Mouse (Mus musculus): ENCODE data around the gene Tnfrsf21. TPM values are rescaled to one million over a fixed set of nuclear protein-coding genes. Genes with fewer than 3 reads are reported as not detected.

Gene Tnfrsf21
- polyA plus RNA-seq, 1 experiment from 2014 or later: 51.9 TPM

DNA sequence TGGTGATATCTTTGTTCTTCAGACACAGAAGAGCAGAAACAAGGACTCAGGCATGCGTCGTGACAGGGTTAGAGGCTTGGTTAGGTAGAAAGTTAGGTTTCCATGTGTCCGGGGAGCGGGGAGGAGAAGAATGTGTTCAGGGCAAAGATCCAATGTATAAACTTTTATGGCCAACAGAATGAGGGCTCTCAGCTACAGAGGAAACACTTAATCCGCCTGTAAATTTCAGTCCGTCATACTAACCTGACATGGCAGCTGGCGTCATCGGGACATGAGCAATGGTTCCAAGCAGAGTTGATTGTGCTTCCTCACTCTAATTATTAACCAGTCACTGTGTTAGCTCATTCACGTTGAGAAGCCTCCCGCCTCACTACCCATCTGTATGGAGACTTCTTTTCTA, 100.4 kb downstream of the Tnfrsf21 start:
- Histone ChIP-seq H3K27me3 (no peaks in the 10 kb centered on the region), H3K4me3 (replicated peaks) (no peak overlapping the region), H3K4me1 (peaks cover 25% of the 10 kb centered on the region), H3K9ac (no peak overlapping the region), H3K4me2 (no peak overlapping the region), H3K27ac (0 out of 2 replicates have a peak overlapping the region, but pooled peaks have one; percentile 27), H3K36me3 (no peaks in the 10 kb centered on the region), H3K9me3 (replicated peaks) (no peaks in the 10 kb centered on the region)
- WGBS: 48% methylated on average over 10 of the region's 10 CpGs
- peak; percentile 55 for ATAC-seq (replicated peaks; ENCODE audit: low FRiP score)

DNA sequence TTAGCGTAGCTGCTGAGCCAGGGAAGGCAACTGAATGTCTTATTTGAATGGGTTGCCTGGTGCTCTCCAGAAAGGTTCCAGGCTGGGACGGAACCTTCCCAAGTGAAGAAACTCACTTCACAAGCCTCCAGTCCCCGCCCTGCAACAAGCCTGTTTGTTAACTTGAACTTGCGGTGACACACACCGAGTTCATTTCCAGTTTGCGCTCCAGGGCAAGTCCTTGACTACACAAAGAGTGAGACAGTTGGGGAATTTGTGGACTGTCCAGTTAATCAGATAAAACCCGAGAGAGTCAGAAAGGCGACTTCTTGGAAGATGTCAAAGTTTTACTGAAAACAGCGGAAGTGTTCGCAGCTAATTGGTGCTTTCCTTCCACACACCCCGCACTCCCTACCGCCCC, 103.1 kb downstream of the Tnfrsf21 start:
- H3K27me3 ChIP-seq: no peaks in the 10 kb centered on the region
- no peak overlapping the region for H3K4me2 ChIP-seq
- no peak overlapping the region for H3K4me3 ChIP-seq (replicated peaks)
- no peaks in the 10 kb centered on the region for H3K9me3 ChIP-seq (replicated peaks)
- no peak overlapping the region for H3K9ac ChIP-seq
- no peak for ATAC-seq (replicated peaks; ENCODE audit: low FRiP score)
- H3K36me3 ChIP-seq: no peaks in the 10 kb centered on the region
- H3K4me1 ChIP-seq: peaks cover 19% of the 10 kb centered on the region
- 79% methylated on average over 12 of the region's 12 CpGs for WGBS
- H3K27ac ChIP-seq: no peak overlapping the region

DNA sequence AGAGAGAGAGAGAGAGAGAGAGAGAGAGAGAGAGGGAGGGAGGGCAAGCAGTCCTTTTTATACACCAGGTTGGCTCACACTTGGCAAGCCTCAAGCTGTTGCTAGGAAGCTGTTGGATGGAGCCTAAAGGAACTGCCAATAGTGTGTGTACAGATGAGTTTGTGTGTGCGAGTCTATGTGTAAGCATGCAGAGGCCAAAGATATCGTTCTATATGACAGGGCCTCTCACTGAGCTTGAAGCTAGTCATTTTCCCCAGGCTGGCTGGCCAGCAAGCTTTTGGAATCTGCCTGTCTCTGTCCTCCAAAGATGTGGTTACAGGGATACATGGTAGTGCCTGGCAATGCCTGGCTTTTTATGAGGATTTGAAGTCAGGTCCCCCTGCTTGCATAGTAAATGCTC, 104.7 kb downstream of the Tnfrsf21 start:
- H3K9ac ChIP-seq: no peak overlapping the region
- WGBS: 90% methylated on average over 2 of the region's 2 CpGs
- H3K4me1 ChIP-seq: peaks cover 14% of the 10 kb centered on the region
- no peaks in the 10 kb centered on the region for H3K27me3 ChIP-seq
- H3K4me2 ChIP-seq: no peak overlapping the region
- H3K27ac ChIP-seq: no peak overlapping the region
- H3K9me3 ChIP-seq (replicated peaks): no peaks in the 10 kb centered on the region
- no peak for ATAC-seq (replicated peaks; ENCODE audit: low FRiP score)
- no peaks in the 10 kb centered on the region for H3K36me3 ChIP-seq
- H3K4me3 ChIP-seq (replicated peaks): no peak overlapping the region

DNA sequence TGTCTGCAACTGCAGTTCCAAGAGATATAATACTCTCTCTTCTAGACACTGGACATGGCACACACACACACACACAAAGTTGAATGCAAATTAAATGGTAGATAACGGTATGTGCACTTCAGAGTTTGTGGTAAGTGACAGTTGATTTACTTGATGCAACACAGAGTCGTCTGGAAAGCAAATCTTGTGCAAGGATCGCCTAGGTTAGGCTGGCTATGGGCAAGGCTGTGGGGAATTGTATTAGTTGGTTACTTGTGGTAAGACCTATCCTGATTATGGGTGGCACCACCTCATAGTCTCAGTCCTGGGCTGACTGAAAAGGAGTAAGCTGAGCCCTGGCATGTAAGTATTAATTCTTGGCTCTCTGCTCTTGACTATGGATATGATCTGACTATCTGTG, 112.0 kb downstream of the Tnfrsf21 start:
- no peaks in the 10 kb centered on the region for H3K27me3 ChIP-seq
- H3K9me3 ChIP-seq (replicated peaks): no peaks in the 10 kb centered on the region
- WGBS: 71% methylated on average over 3 of the region's 3 CpGs
- no peak overlapping the region for H3K4me2 ChIP-seq
- H3K9ac ChIP-seq: no peak overlapping the region
- no peak for ATAC-seq (replicated peaks; ENCODE audit: low FRiP score)
- no peaks in the 10 kb centered on the region for H3K4me1 ChIP-seq
- H3K27ac ChIP-seq: no peak overlapping the region
- no peak overlapping the region for H3K4me3 ChIP-seq (replicated peaks)
- H3K36me3 ChIP-seq: no peaks in the 10 kb centered on the region

DNA sequence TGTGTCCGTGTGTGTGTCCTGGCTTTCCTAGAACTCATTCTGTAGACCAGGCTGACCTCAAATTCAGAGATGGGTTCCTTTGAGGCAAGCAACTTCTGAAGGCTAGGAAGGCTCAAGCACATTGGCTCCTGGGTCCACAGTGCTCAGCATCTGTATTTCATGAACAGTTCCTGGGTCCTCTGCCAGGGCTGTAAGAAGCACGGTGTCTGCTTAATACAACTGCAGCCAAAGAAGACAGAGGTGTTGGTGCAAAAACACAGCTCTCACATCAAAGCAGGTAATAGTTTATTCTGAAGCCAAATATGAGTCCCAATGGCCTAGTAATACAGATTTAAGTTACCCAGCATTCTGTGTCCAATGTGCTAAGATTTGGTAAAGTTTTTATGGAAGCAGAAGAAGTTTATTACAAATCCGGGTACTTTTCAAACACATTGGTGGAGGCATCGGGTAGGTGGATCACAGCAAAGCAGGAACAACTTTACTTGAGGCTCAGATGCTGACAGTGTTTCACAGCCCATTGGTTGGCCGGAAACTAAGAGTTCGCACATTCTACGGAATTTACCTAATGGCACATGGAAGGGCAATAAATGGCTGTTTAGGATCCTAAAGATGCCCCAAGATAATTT, 112.7 kb downstream of the Tnfrsf21 start:
- WGBS: 77% methylated on average over 7 of the region's 7 CpGs
- no peaks in the 10 kb centered on the region for H3K27me3 ChIP-seq
- no peak for ATAC-seq (replicated peaks; ENCODE audit: low FRiP score)
- no peak overlapping the region for H3K4me2 ChIP-seq
- H3K4me1 ChIP-seq: no peaks in the 10 kb centered on the region
- H3K9me3 ChIP-seq (replicated peaks): no peaks in the 10 kb centered on the region
- no peak overlapping the region for H3K4me3 ChIP-seq (replicated peaks)
- H3K36me3 ChIP-seq: no peaks in the 10 kb centered on the region
- no peak overlapping the region for H3K27ac ChIP-seq
- H3K9ac ChIP-seq: no peak overlapping the region

DNA sequence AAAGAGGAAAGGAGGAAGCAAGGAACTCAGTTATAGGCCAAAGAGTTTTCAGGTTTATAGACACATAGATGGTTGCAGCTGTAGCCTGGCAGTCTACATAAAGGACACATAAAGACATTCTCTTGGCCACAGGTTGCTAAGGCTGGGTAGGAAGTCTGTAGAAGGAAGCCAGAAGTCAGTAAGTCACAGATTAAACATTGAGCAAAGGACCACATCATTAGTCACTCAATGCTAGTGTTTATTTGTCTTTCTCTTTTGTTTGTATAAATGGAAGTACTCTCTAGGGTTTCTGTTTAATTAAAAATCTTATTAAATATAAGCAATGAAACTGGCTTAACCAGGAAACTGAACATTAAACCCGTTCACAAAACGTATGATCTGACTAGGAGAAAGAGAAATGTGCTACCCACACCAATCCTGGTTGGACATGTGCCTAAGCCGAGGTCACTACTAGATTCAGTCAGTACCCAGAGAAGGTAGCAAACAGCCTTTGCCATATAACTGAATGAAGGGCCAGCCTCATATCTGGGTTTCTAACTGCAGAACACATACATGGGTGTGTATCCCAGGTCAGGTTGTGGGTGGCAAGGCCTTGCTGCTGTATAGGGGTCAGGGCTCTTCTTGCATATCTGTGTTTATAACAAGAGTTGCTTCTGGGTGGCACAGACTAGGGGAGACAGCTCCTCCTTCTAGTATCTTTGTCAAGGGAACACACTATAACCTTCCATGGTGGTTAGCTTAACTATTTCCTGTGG, 113.9 kb downstream of the Tnfrsf21 start:
- ATAC-seq (replicated peaks; ENCODE audit: low FRiP score): no peak
- Histone ChIP-seq H3K9ac (no peak overlapping the region), H3K4me2 (no peak overlapping the region), H3K4me1 (peaks cover under 1% of the 10 kb centered on the region; the same call in 1 of the 2 replicates), H3K9me3 (replicated peaks) (no peaks in the 10 kb centered on the region), H3K36me3 (no peaks in the 10 kb centered on the region), H3K4me3 (replicated peaks) (no peak overlapping the region), H3K27ac (no peak overlapping the region), H3K27me3 (no peaks in the 10 kb centered on the region)
- 73% methylated on average over 3 of the region's 3 CpGs for WGBS

DNA sequence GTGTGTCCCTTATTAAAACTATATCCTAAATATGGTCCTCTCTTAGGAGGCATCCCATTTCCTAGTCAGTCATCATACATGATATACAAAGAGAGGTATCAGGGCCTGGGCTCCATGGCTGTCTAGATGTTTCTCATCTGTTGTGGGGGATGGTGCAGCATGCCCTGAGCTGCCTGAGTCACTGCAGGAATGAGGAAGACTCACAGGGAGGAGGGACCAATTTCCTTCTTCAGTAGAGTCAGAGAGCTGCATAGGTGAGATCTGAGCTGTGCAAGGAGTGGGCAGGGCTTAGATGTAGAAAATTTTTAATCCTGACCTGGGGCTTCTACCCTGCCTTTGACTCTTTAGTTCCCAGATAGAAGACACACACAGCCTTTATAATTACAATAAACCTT, 114.5 kb downstream of the Tnfrsf21 start:
- H3K36me3 ChIP-seq: no peaks in the 10 kb centered on the region
- H3K27ac ChIP-seq: no peak overlapping the region
- H3K4me2 ChIP-seq: no peak overlapping the region
- H3K4me1 ChIP-seq: peaks cover 6% of the 10 kb centered on the region; the same call in 1 of the 2 replicates
- H3K9ac ChIP-seq: no peak overlapping the region
- ATAC-seq (replicated peaks; ENCODE audit: low FRiP score): 0 out of 2 replicates have a peak, but pooled peaks have one; percentile 29
- H3K9me3 ChIP-seq (replicated peaks): no peaks in the 10 kb centered on the region
- no peaks in the 10 kb centered on the region for H3K27me3 ChIP-seq
- no peak overlapping the region for H3K4me3 ChIP-seq (replicated peaks)

DNA sequence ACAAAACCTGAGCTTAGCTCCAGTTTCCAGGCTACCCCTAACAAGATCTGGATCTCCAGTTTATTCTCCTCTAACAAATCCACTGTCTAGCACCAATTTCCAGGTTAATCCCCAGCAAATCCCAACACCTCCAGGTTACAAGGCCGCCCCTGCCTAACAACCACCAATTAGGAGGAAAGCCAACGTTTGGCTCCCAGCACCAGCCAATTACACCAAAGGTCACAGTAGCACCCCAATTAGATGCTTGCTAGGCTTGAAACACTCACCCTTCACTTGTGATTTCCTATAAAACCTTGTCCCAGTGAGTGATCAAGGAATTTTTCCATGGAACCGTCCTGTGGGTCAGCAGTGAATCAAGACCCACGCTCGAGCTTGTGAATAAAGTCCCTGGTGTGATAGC, 116.1 kb downstream of the Tnfrsf21 start:
- WGBS: 78% methylated on average over 5 of the region's 5 CpGs
- H3K27ac ChIP-seq: no peak overlapping the region
- peaks cover 7% of the 10 kb centered on the region; the same call in 1 of the 2 replicates for H3K4me1 ChIP-seq
- H3K9me3 ChIP-seq (replicated peaks): no peaks in the 10 kb centered on the region
- H3K27me3 ChIP-seq: no peaks in the 10 kb centered on the region
- H3K4me2 ChIP-seq: no peak overlapping the region
- no peak overlapping the region for H3K4me3 ChIP-seq (replicated peaks)
- no peak overlapping the region for H3K9ac ChIP-seq
- H3K36me3 ChIP-seq: no peaks in the 10 kb centered on the region
- ATAC-seq (replicated peaks; ENCODE audit: low FRiP score): no peak

DNA sequence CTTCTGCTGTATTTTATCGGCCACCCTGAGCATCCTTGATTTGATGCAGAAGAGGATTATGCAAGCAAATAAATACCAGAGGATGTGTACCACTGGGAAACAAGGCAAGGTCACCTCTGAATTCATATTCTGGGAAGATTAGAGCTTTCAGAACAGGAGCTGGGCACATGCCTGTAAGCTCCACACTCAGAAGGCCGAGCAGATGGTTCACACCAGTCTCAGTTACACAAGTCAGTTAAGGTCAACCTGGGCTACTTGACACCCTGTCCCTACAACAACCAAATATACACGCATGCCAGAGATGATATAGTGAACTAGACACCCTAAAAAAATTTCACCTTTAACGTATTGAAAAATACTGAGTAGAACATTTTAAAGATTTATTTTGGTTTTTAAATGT, 116.8 kb downstream of the Tnfrsf21 start:
- no peaks in the 10 kb centered on the region for H3K36me3 ChIP-seq
- H3K4me2 ChIP-seq: no peak overlapping the region
- no peak overlapping the region for H3K27ac ChIP-seq
- no peak overlapping the region for H3K9ac ChIP-seq
- no peak for ATAC-seq (replicated peaks; ENCODE audit: low FRiP score)
- WGBS: 64% methylated on average over 4 of the region's 4 CpGs
- no peaks in the 10 kb centered on the region for H3K9me3 ChIP-seq (replicated peaks)
- H3K4me1 ChIP-seq: peaks cover 7% of the 10 kb centered on the region; the same call in 1 of the 2 replicates
- H3K27me3 ChIP-seq: no peaks in the 10 kb centered on the region
- H3K4me3 ChIP-seq (replicated peaks): no peak overlapping the region

DNA sequence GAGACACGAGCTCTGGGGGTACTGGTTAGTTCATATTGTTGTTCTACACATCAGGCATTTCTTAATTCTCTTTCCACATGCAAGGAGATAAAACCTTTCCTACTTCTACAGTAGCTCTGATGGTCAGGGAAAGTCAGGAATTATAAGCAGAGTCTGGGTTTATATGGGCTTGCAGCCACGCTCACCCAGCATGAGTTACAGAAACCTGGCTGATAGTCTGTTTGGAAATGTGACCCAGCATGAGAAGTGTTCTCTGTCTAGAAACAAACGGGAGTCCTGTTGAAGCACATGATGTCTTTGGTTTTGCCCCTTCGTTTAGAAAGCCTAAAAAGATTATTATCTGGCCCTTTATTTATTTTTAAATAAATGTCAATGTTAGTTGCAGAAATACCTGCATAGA, 118.6 kb downstream of the Tnfrsf21 start:
- no peak overlapping the region for H3K9ac ChIP-seq
- no peaks in the 10 kb centered on the region for H3K9me3 ChIP-seq (replicated peaks)
- ATAC-seq (replicated peaks; ENCODE audit: low FRiP score): no peak
- peaks cover 7% of the 10 kb centered on the region; the same call in 1 of the 2 replicates for H3K4me1 ChIP-seq
- H3K4me3 ChIP-seq (replicated peaks): no peak overlapping the region
- 64% methylated on average over 4 of the region's 4 CpGs for WGBS
- no peak overlapping the region for H3K4me2 ChIP-seq
- no peak overlapping the region for H3K27ac ChIP-seq
- no peaks in the 10 kb centered on the region for H3K27me3 ChIP-seq
- no peaks in the 10 kb centered on the region for H3K36me3 ChIP-seq

DNA sequence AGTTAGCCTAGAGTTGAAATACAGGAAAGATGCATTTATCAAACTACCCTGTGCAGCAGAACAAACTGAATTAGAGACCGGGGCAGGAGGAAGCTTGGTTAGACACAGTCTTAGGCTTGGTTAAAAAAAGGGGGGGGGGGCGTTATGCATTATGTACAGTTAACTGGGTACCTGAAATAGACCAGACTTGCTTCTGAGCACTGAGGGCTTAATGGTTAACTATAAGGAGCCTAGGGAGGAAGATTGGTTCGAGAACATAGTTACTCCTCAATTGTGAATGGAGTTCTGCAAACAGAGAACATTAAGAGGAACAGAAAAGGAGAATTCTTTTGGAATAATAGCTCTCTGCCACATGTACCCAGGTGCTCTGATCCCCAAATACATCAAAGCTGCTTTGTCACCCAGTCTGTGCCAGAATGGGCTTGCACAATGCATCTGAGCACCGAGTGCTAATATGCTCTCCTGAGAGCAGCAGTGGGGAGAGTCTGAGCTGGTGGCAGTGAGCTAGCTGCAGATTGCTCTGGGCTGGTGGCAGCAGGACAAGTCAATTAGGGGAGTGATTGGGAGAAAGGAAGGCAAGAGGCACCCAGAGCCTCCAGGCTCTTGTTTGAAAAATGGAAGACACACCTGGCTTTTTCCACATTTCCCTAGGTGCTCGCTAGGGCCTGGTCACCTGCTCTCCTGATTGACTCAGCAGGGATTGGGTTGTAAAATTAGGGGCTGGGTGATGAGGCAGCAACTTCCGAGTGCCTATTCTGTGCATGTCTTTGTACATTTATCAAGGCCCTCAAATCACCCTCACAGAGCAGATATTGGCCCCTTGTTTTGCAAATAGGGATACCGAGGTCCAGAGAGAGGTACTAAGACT, 119.3 kb downstream of the Tnfrsf21 start:
- ATAC-seq (replicated peaks; ENCODE audit: low FRiP score): no peak
- Histone ChIP-seq H3K4me3 (replicated peaks) (no peak overlapping the region), H3K9ac (no peak overlapping the region), H3K4me1 (peaks cover 7% of the 10 kb centered on the region; the same call in 1 of the 2 replicates), H3K36me3 (no peaks in the 10 kb centered on the region), H3K9me3 (replicated peaks) (no peaks in the 10 kb centered on the region), H3K27ac (0 out of 2 replicates have a peak overlapping the region, but pooled peaks have one; percentile 14), H3K27me3 (no peaks in the 10 kb centered on the region), H3K4me2 (no peak overlapping the region)
- 50% methylated on average over 7 of the region's 7 CpGs for WGBS

DNA sequence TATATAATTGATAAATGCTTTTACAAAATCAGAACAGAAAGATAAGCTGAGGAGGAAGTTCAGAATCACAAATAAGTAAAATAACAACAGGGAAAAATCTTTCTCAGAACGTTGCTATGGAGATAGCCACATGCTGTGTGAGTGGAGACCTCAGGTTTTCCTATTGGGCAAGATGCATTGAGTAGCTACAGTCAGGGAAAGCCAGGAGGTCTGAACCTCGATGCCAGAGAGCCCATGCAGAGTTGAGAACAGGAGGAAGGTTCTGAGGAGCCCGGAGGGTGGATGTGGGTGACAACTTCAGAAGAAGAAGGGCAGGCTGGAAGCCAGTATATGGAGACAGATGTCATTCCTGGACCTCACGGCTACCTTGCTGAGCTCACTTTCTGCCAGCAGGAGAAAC, 120.4 kb downstream of the Tnfrsf21 start:
- Histone ChIP-seq H3K27me3 (no peaks in the 10 kb centered on the region), H3K4me1 (peaks cover 7% of the 10 kb centered on the region; the same call in 1 of the 2 replicates), H3K27ac (no peak overlapping the region), H3K9ac (no peak overlapping the region), H3K4me2 (no peak overlapping the region), H3K9me3 (replicated peaks) (no peaks in the 10 kb centered on the region), H3K4me3 (replicated peaks) (no peak overlapping the region), H3K36me3 (no peaks in the 10 kb centered on the region)
- WGBS: 70% methylated on average over 4 of the region's 4 CpGs
- ATAC-seq (replicated peaks; ENCODE audit: low FRiP score): no peak

All from kidney, embryonic 15.5 days (tissue).